Mouse (Mus musculus): Measurements from ENCODE around the gene Shkbp1.

- TF ChIP-seq POLR2A (IDR thresholded peaks at IDR 0.05; ENCODE audit: insufficient read length, low read depth) = no peak
- TF ChIP-seq MYOG (IDR thresholded peaks at IDR 0.05; ENCODE audit: control insufficient read depth in 1 of 3, insufficient read depth in 1 of 3, insufficient read length in 2 of 3, low read depth in 2 of 3) = no peak
- no peak for TF ChIP-seq POLR2AphosphoS2 (IDR thresholded peaks at IDR 0.05; ENCODE audit: insufficient read length, low read depth)
- no peak for TF ChIP-seq MAX (IDR thresholded peaks at IDR 0.05; ENCODE audit: low read depth)
- TF ChIP-seq CEBPB (IDR thresholded peaks at IDR 0.05; ENCODE audit: insufficient read depth, poor library complexity, severe bottlenecking) = no peak
- no peak for TF ChIP-seq USF1 (IDR thresholded peaks at IDR 0.05; ENCODE audit: low read depth)
- TF ChIP-seq E2F4 (IDR thresholded peaks at IDR 0.05; ENCODE audit: insufficient read depth) = no peak
- TF ChIP-seq SRF (IDR thresholded peaks at IDR 0.05; ENCODE audit: control insufficient read depth, insufficient read length, low read depth) = no peak
- TF ChIP-seq TCF12 (IDR thresholded peaks at IDR 0.05; ENCODE audit: insufficient read depth, poor library complexity, severe bottlenecking) = no peak
- TF ChIP-seq MYOD1 (IDR thresholded peaks at IDR 0.05; ENCODE audit: control insufficient read depth in 1 of 3, insufficient read length in 2 of 3, low read depth in 2 of 3) = no peak
- no peak for TF ChIP-seq TCF3 (IDR thresholded peaks at IDR 0.05; ENCODE audit: insufficient read length, low read depth)
- TF ChIP-seq REST (IDR thresholded peaks at IDR 0.05; ENCODE audit: insufficient read depth, insufficient read length) = no peak
These were observed 45.5 kb downstream of the Shkbp1 start for GRCm38 (mm10) chr7:27310306-27310705.
